Mouse (Mus musculus) lung, adult 2 months (tissue): Measurements from ENCODE around the gene Ptpre.

Source experiments
- CTCF ChIP-seq: fragments of 200-500 bp; IDR thresholded peaks from 2 replicates; pipeline ENCODE4 v1.5.1; 2011; ENCODE audit warnings: mild to moderate bottlenecking, low read length, control low read depth; ENCODE audit not compliant: insufficient read depth
- POLR2A ChIP-seq: fragments of 200-500 bp; IDR thresholded peaks from 2 replicates; pipeline ENCODE4 v1.6.1; 2011; ENCODE audit warnings: low read depth, mild to moderate bottlenecking, control low read depth, low read length, borderline replicate concordance; ENCODE audit errors: extremely low read depth

GRCm38 (mm10) chr7:135594676-135595075, 57.4 kb downstream of the Ptpre start:
- TF ChIP-seq CTCF (no peak), POLR2A (no peak)
